Mouse (Mus musculus) CH12.LX (cell line): ENCODE results near the gene Trim9. TPM values are rescaled to one million over a fixed set of nuclear protein-coding genes. Genes with fewer than 3 reads are reported as not detected.
A peak's percentile ranks its signal among the peaks of the same experiment; 100 is the strongest.

Experiments used
- DNase-seq: peaks from one replicate; pipeline ENCODE4 v3.0.0-alpha.2; 2013; ENCODE audit errors: extremely low read depth
- H3K27ac ChIP-seq: 2 replicates; pipeline ENCODE4 v1.5.1; 2012; ENCODE audit warnings: low read depth, mild to moderate bottlenecking, control low read depth, moderate library complexity; ENCODE audit not compliant: insufficient read depth
- H3K27me3 ChIP-seq: replicated peaks from 2 replicates; pipeline ENCODE3; 2012; ENCODE audit warnings: inconsistent platforms
- H3K36me3 ChIP-seq, 2 experiments: replicated peaks in 1 of 2; 2 replicates each; pipeline versions ENCODE3 to v1.6.1; 2012; ENCODE audit warnings: inconsistent platforms in 1 of 2, low read length in 1 of 2, mild to moderate bottlenecking in 1 of 2, mixed read lengths in 1 of 2, moderate library complexity in 1 of 2; ENCODE audit not compliant: control insufficient read depth in 1 of 2, insufficient read depth in 1 of 2
- H3K4me1 ChIP-seq, 2 experiments: 2 replicates each; pipeline ENCODE4 v1.6.1; 2012; ENCODE audit warnings: inconsistent platforms in 1 of 2, moderate library complexity in 1 of 2; ENCODE audit not compliant: insufficient read depth in 2 of 2, control insufficient read depth in 1 of 2
- H3K4me2 ChIP-seq: 2 replicates; pipeline ENCODE4 v1.6.1; 2012; ENCODE audit warnings: low read depth, mild to moderate bottlenecking, control low read depth; ENCODE audit not compliant: poor library complexity, insufficient read depth, severe bottlenecking
- H3K4me3 ChIP-seq, 3 experiments: fragments of 150-350 bp in 1 of 3; sonication (generic) in 1 of 3; replicated peaks in 1 of 3; 2 replicates each; pipeline versions ENCODE3 to v1.5.1; 2011 to 2012; ENCODE audit warnings: low read depth in 2 of 3, low read length in 2 of 3, mild to moderate bottlenecking in 2 of 3, moderate library complexity in 2 of 3, control low read depth in 1 of 3, improper control_type of control experiment in 1 of 3, inconsistent platforms in 1 of 3, mixed read lengths in 1 of 3; ENCODE audit not compliant: poor library complexity in 1 of 3
- H3K79me2 ChIP-seq: replicated peaks from 2 replicates; pipeline ENCODE4 v1.6.1; 2012; ENCODE audit warnings: mild to moderate bottlenecking, moderate library complexity; ENCODE audit not compliant: control insufficient read depth, poor library complexity, insufficient read depth, severe bottlenecking; ENCODE audit errors: extremely low read depth
- H3K9ac ChIP-seq: 2 replicates; pipeline ENCODE4 v1.6.1; 2012; ENCODE audit warnings: low read depth, mild to moderate bottlenecking, control low read depth, moderate library complexity; ENCODE audit not compliant: insufficient read depth
- H3K9me3 ChIP-seq: replicated peaks from 2 replicates; pipeline ENCODE3; 2012; ENCODE audit warnings: low read length, inconsistent platforms, mixed read lengths
- E2F4 ChIP-seq: IDR thresholded peaks from 2 replicates; pipeline ENCODE4 v1.6.1; 2011; ENCODE audit warnings: low read depth, low read length, improper control_type of control experiment; ENCODE audit not compliant: insufficient replicate concordance
- ELF1 ChIP-seq: IDR thresholded peaks from 2 replicates; pipeline ENCODE4 v1.6.1; 2014; ENCODE audit warnings: low read depth, mild to moderate bottlenecking, inconsistent platforms, low read length, improper control_type of control experiment
- ETS1 ChIP-seq: conservative IDR thresholded peaks from 2 replicates; pipeline ENCODE4 v1.6.1; 2012; ENCODE audit warnings: low read depth, mild to moderate bottlenecking, inconsistent platforms, low read length, improper control_type of control experiment, moderate library complexity
- HCFC1 ChIP-seq: IDR thresholded peaks from 2 replicates; pipeline ENCODE4 v1.6.1; 2012; ENCODE audit warnings: low read depth, mild to moderate bottlenecking, inconsistent platforms, low read length, improper control_type of control experiment
- JUND ChIP-seq: conservative IDR thresholded peaks from 2 replicates; pipeline ENCODE4 v1.6.1; 2011; ENCODE audit warnings: low read depth, low read length, improper control_type of control experiment
- MAFK ChIP-seq: IDR thresholded peaks from 2 replicates; pipeline ENCODE4 v1.6.1; 2011; ENCODE audit warnings: low read length, improper control_type of control experiment; ENCODE audit not compliant: insufficient replicate concordance
- NELFE ChIP-seq: IDR thresholded peaks from 2 replicates; pipeline ENCODE4 v1.6.1; 2011; ENCODE audit warnings: low read depth, low read length, improper control_type of control experiment
- PAX5 ChIP-seq: IDR thresholded peaks from 2 replicates; pipeline ENCODE4 v1.6.1; 2012; ENCODE audit warnings: low read length, inconsistent platforms, mixed read lengths
- POLR2AphosphoS2 ChIP-seq: IDR thresholded peaks from 2 replicates; pipeline ENCODE4 v1.6.1; 2011; ENCODE audit warnings: low read depth, low read length, improper control_type of control experiment
- RCOR1 ChIP-seq: conservative IDR thresholded peaks from 2 replicates; pipeline ENCODE4 v1.6.1; 2012; ENCODE audit warnings: low read depth, mild to moderate bottlenecking, inconsistent platforms, low read length, improper control_type of control experiment
- SMC3 ChIP-seq: IDR thresholded peaks from 2 replicates; pipeline ENCODE4 v1.6.1; 2011; ENCODE audit warnings: low read depth, low read length, improper control_type of control experiment
- TCF12 ChIP-seq: IDR thresholded peaks from 2 replicates; pipeline ENCODE4 v1.6.1; 2014; ENCODE audit warnings: low read depth, mild to moderate bottlenecking, inconsistent platforms, low read length, improper control_type of control experiment
- UBTF ChIP-seq: IDR thresholded peaks from 2 replicates; pipeline ENCODE4 v1.6.1; 2012; ENCODE audit warnings: low read depth, mild to moderate bottlenecking, inconsistent platforms, low read length, improper control_type of control experiment, moderate library complexity
- USF2 ChIP-seq: conservative IDR thresholded peaks from 2 replicates; pipeline ENCODE4 v1.6.1; 2011; ENCODE audit warnings: low read depth, low read length, improper control_type of control experiment
- ZKSCAN1 ChIP-seq: IDR thresholded peaks from 2 replicates; pipeline ENCODE4 v1.6.1; 2012; ENCODE audit warnings: low read depth, inconsistent platforms, low read length, improper control_type of control experiment, borderline replicate concordance
- dilution Hi-C: fragments of 300-500 bp; cut with MboI; formaldehyde crosslinking; loops from 2 replicates; pipeline ENCODE4 v1.14.3; 2020; ENCODE audit warnings: low sequenced_read_pairs; ENCODE audit not compliant: extremely low pct_unique_long_range_greater_than_20kb, extremely low pct_ligation_motif_present
- in situ Hi-C: fragments of 300-500 bp; cut with MboI; formaldehyde crosslinking; loops from 3 replicates; pipeline ENCODE4 v1.14.3; 2019; ENCODE audit warnings: low sequenced_read_pairs, low pct_ligation_motif_present, low pct_unique_long_range_greater_than_20kb, mixed read lengths
- polyA plus RNA-seq: library from polyadenylated mRNA; unstranded; fragments of >175 nt; gene quantifications from 2 replicates; pipeline ENCODE4 v1.2.1, GENCODE M21; 2012; ENCODE audit warnings: low read depth; ENCODE audit not compliant: insufficient read length
- total RNA-seq, 2 experiments: library from RNA; depleted of rRNA; stranded (reverse); fragments of 300-350 nt in 1 of 2; fragments of >200 nt in 1 of 2; gene quantifications; 2 replicates each; pipeline ENCODE4 v1.2.3; 2012 to 2014

Trim9 gene
- total and polyA plus RNA-seq, 3 experiments: 0.07 TPM; not detected in 2

DNA sequence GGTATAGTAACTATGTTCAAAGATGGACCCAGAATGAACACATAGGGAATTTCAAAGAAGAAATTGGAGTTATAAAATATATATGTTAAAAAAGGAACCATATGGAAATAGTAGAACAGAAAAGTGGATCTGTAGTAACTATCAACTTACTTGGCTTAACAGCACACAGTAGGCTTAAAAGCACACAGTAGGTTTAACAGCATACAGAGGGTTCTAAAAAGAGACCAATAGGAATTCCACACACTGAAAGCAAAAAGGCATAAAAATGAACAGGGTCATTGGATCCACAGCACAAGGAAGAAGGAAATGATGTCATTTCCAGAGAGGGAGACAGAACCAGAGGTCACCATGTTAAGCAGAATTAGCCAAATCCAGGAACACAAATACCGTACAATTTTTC is 24.6 kb downstream of the Trim9 start:
- TF ChIP-seq ZKSCAN1: peak; percentile 89
- no peak for TF ChIP-seq ETS1
- Histone ChIP-seq H3K9ac (no peak overlapping the region), H3K27me3 (no peaks in the 10 kb centered on the region), H3K4me1 (no peaks in the 10 kb centered on the region), H3K4me3 (no peak overlapping the region), H3K9me3 (no peaks in the 10 kb centered on the region), H3K79me2 (no peaks in the 10 kb centered on the region), H3K4me2 (no peak overlapping the region), H3K36me3 (no peaks in the 10 kb centered on the region), H3K27ac (no peak overlapping the region)
- DNase-seq: no peak
- dilution Hi-C loops (no loop called here), in situ Hi-C loops (no loop called here)

DNA sequence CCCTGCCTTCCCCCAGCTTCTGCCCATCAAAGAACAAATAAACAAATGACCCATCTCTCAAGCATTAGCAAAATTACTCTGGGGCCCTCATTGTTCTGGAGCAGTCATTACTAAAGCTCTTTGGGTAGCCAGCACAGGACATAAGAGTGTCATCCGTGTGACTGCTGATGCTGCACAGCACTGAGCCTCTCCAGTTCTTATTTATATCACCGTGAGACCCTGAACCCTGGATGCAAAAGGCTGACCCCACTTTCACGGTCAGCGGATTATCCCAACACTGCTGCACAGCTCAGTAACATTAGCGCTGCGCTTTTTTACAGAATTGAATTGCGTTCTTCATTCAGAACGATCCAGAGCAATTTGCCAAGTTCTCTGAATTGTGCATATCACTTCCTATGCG is 31.3 kb downstream of the Trim9 start:
- Histone ChIP-seq H3K27ac (no peak overlapping the region), H3K9ac (no peak overlapping the region), H3K27me3 (no peaks in the 10 kb centered on the region), H3K4me1 (no peaks in the 10 kb centered on the region), H3K79me2 (no peaks in the 10 kb centered on the region), H3K36me3 (no peaks in the 10 kb centered on the region), H3K4me3 (no peak overlapping the region), H3K9me3 (no peaks in the 10 kb centered on the region), H3K4me2 (no peak overlapping the region)
- in situ Hi-C loops: no loop called here
- no peak for DNase-seq
- dilution Hi-C loops: no loop called here
- TF ChIP-seq USF2 (no peak), HCFC1 (no peak), JUND (no peak)

GRCm38 (mm10) chr12:70307881-70308280 is 39.5 kb downstream of the Trim9 start:
- in situ Hi-C loops: no loop called here
- no peaks in the 10 kb centered on the region for H3K79me2 ChIP-seq
- no peaks in the 10 kb centered on the region for H3K9me3 ChIP-seq
- H3K27ac ChIP-seq: no peak overlapping the region
- no peaks in the 10 kb centered on the region for H3K36me3 ChIP-seq
- no peak overlapping the region for H3K9ac ChIP-seq
- TF ChIP-seq NELFE (no peak), E2F4 (no peak), POLR2AphosphoS2 (no peak), ELF1 (no peak), PAX5 (no peak), TCF12 (no peak), ZKSCAN1 (no peak), JUND (no peak), MAFK (no peak), UBTF (no peak), HCFC1 (no peak), SMC3 (no peak), RCOR1 (no peak)
- dilution Hi-C loops: no loop called here
- H3K27me3 ChIP-seq: no peaks in the 10 kb centered on the region
- H3K4me3 ChIP-seq: no peak overlapping the region
- DNase-seq: no peak
- no peaks in the 10 kb centered on the region for H3K4me1 ChIP-seq
- H3K4me2 ChIP-seq: no peak overlapping the region
